Mouse (Mus musculus) liver, embryonic 13.5 days (tissue): ENCODE measurements around the gene Gm11541. TPM values are rescaled to one million over a fixed set of nuclear protein-coding genes. Genes with fewer than 3 reads are reported as not detected.
"Not testable (repeated sequence)": the region's sequence is repeated elsewhere in the genome, so short reads cannot be mapped to it uniquely, and the experiment has no call there.

Source experiments
- ATAC-seq: fragments of 200-750 bp; cut with Nextera tagmentation; 2 replicates; pipeline ENCODE4 v1.8.0; 2017; ENCODE audit warnings: low read depth, mild to moderate bottlenecking, moderate number of reproducible peaks, moderate library complexity
- DNase-seq: peaks from one replicate; pipeline ENCODE4 v3.0.0; 2022
- H3K27ac ChIP-seq: fragments of 300-500 bp; sonication (generic); 2 replicates; pipeline ENCODE4 v1.5.1; 2015; ENCODE audit warnings: moderate library complexity, mild to moderate bottlenecking, inconsistent platforms
- H3K27me3 ChIP-seq: fragments of 300-500 bp; sonication (generic); 2 replicates; pipeline ENCODE4 v1.6.1; 2015; ENCODE audit warnings: mild to moderate bottlenecking, inconsistent platforms
- H3K36me3 ChIP-seq: fragments of 300-500 bp; sonication (generic); 2 replicates; pipeline ENCODE4 v1.6.1; 2015; ENCODE audit warnings: mild to moderate bottlenecking, inconsistent platforms
- H3K4me1 ChIP-seq: fragments of 300-500 bp; sonication (generic); replicated peaks from 2 replicates; pipeline ENCODE4 v1.6.1; 2015; ENCODE audit warnings: inconsistent platforms
- H3K4me2 ChIP-seq: fragments of 300-500 bp; sonication (generic); 2 replicates; pipeline ENCODE4 v1.6.1; 2015; ENCODE audit warnings: inconsistent platforms, mild to moderate bottlenecking, moderate library complexity
- H3K4me3 ChIP-seq: fragments of 300-500 bp; sonication (generic); replicated peaks from 2 replicates; pipeline ENCODE4 v1.5.1; 2015; ENCODE audit warnings: mild to moderate bottlenecking, inconsistent platforms
- H3K9ac ChIP-seq: fragments of 300-500 bp; sonication (generic); 2 replicates; pipeline ENCODE4 v1.6.1; 2015; ENCODE audit warnings: mild to moderate bottlenecking, inconsistent platforms
- H3K9me3 ChIP-seq: fragments of 300-500 bp; sonication (generic); replicated peaks from 2 replicates; pipeline ENCODE4 v1.6.1; 2016; ENCODE audit warnings: inconsistent platforms
- WGBS: fragments of 180-500 bp; shearing (Covaris S2); methylation state at CpG from one replicate; pipeline ENCODE4 v1.1.7; 2015; ENCODE audit not compliant: insufficient replicate concordance; 5-methylcytosine and 5-hydroxymethylcytosine counted together
- polyA plus RNA-seq: library from polyadenylated mRNA; unstranded; fragments of >200 nt; fragmentation: Nextera tagmentation; extraction: Ambion mirVana; gene quantifications from 2 replicates; pipeline ENCODE4 v1.2.1, GENCODE M21; 2015

The Gm11541 gene
- polyA plus RNA-seq, 1 experiment from 2014 or later = not detected

DNA sequence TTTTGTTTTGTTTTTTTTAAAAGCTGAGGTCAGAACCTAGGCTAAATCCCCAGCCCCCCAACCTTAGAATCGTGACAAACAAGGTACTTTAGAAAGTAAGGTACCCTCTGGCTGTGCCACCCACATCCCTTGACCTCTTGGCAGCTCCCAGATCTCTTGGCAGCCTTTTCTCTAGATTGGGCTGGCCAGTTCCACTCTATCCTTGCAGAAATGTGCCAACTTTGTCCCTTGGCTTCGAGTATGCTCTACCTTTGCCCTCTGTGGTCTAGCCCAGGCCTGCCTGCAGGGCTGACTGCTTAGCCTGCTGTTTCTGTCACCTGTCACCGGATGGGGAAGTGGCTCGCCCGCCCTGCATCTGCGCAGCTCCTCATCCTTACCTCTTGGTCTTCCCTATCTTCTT lies 39.0 kb downstream of the Gm11541 start:
- Histone ChIP-seq H3K36me3 (peaks cover 74% of the 10 kb centered on the region), H3K4me3 (no peak overlapping the region), H3K4me2 (no peak overlapping the region), H3K27me3 (no peaks in the 10 kb centered on the region), H3K9me3 (no peaks in the 10 kb centered on the region), H3K4me1 (peaks cover 7% of the 10 kb centered on the region; the same call in 1 of the 2 replicates), H3K9ac (no peak overlapping the region), H3K27ac (no peak overlapping the region)
- ATAC-seq = no peak
- WGBS = 77% methylated on average over 6 of the region's 6 CpGs
- DNase-seq = no peak

DNA sequence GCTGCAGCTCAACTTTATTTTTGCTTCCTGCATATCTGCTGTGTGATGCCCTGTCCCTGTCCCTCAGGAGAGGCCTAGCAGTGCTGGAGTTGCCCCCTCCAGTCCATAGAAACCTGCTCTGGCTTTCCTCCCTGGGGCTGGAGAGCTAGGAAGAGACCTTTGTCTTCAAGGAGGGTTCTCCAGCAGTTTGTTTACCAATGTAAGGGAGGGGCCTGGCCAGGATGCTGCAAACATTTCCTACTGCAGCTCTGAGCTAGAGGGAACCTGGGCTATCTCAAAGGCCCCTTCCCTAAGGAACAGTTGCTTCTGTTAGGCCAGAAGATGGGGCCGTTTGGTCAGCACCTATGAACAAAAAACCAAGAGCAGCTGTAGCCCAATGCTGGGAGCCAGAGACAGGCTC lies 43.0 kb downstream of the Gm11541 start:
- H3K4me3 ChIP-seq = no peak overlapping the region
- no peak for DNase-seq
- 48% methylated on average over 1 of the region's 1 CpGs for WGBS

DNA sequence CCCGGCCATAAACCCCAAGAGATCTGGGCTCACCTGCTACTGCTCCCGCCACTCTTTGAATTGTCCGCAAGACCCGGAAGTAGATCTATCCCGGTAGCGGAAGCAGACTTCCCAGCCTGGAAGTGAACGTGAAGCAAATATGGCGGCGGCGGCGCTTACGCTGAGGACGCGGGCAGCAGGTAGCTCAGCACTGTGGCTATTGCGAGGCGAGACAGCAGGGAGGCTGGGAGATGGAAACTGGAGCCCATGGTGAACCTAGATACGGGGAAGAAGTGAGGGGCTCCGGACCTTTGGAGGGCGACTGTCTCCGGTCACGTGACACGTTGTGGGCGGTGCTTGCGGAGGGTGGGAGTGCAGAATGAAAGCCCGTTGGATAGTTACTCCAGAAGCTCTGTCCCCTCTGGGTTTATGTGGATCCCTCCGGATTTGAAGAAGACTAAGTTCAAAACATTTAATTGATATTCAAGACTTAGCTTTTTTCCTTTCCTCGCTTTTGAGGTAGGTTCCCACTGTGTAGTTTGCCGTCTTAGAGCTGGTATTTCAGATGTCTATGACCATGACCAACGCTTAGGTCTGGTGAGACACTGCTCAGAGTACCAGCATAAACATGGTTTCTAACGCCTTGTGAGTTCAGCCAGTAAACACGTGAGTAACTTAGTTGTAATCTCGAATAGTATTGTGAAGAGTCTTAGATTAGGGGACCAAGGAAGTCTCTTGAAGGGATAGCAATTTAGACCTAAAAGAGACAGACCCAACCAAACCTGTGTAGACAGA lies 50.4 kb downstream of the Gm11541 start, which contains the start of the genes Mrpl27 and Eme1:
TSS of gene Mrpl27 (plus strand) at position 105 of the 774 bp plus-strand sequence.
TSS of gene Eme1 (minus strand) at position 302 of the 774 bp plus-strand sequence.
- no peaks in the 10 kb centered on the region for H3K27me3 ChIP-seq
- peaks cover 51% of the 10 kb centered on the region for H3K36me3 ChIP-seq
- H3K9ac ChIP-seq = peak within 1 kb of the TSS; percentile 83
- peak within 1 kb of the TSS; percentile 72 for H3K4me2 ChIP-seq
- H3K4me1 ChIP-seq = peaks cover 40% of the 10 kb centered on the region
- DNase-seq = peak; percentile 80
- under 1% methylated on average over 32 of the region's 32 CpGs for WGBS
- H3K4me3 ChIP-seq = peak within 1 kb of the TSS; percentile 76
- H3K27ac ChIP-seq = peak within 1 kb of the TSS; percentile 79
- peak; percentile 88 for ATAC-seq
- no peaks in the 10 kb centered on the region for H3K9me3 ChIP-seq

More for the DNA sequence above, 43.0 kb downstream of the Gm11541 start:
- H3K4me1 ChIP-seq = peaks cover 12% of the 10 kb centered on the region
- H3K9me3 ChIP-seq = no peaks in the 10 kb centered on the region
- H3K27me3 ChIP-seq = no peaks in the 10 kb centered on the region
- no peak overlapping the region for H3K9ac ChIP-seq
- no peak for ATAC-seq
- peaks cover 68% of the 10 kb centered on the region for H3K36me3 ChIP-seq
- no peak overlapping the region for H3K27ac ChIP-seq
- no peak overlapping the region for H3K4me2 ChIP-seq

DNA sequence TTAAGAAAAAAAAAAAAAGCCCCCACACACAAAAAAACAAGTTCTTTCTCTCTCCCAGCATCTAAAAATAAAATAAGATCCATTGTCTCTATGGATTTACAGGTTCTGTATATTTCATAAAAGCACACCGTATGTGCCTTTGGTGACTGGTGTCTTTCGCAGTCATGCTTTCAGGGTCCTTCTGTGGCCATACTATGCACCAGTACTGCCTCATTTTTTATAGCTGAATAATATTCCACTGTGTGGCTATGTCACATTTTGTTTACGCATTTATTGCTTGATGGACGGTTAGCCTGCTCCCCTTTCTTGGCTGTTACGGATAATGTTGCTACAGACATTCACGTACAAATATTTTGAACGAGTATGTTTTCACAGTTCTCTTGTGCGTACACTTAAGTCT lies 51.3 kb downstream of the Gm11541 start:
- Histone ChIP-seq H3K36me3 (peaks cover 49% of the 10 kb centered on the region), H3K9me3 (no peaks in the 10 kb centered on the region), H3K4me3 (peak overlapping the region; percentile 76), H3K27me3 (no peaks in the 10 kb centered on the region), H3K4me1 (peaks cover 40% of the 10 kb centered on the region), H3K27ac (peak overlapping the region; percentile 79; the same call in 1 of the 2 replicates), H3K4me2 (peak overlapping the region; percentile 72), H3K9ac (peak overlapping the region; percentile 83)
- DNase-seq (no peak), ATAC-seq (no peak)
- 32% methylated on average over 8 of the region's 8 CpGs for WGBS

DNA sequence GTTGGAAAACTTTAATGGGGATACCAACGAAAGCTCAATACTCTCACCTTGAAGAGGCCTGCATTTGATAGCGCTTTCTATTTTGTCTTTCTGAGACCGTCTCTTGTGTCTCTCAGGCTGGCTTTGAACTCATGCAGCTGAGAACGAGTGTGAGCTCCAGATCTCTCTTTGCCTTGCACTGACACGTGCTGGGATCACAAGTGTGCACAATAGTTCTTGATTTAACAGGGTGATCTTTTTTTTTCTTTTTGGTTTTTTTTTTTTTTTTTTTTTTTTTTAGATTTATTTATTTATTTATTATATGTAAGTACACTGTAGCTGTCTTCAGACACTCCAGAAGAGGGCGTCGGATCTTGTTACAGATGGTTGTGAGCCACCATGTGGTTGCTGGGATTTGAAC lies 53.1 kb downstream of the Gm11541 start:
- not testable (repeated sequence) for H3K9ac ChIP-seq, H3K4me2 ChIP-seq, H3K27me3 ChIP-seq, DNase-seq, H3K9me3 ChIP-seq, H3K27ac ChIP-seq, ATAC-seq, H3K4me3 ChIP-seq
- H3K4me1 ChIP-seq = peaks cover 34% of the 10 kb centered on the region
- WGBS = 90% methylated on average over 7 of the region's 7 CpGs
- peaks cover 56% of the 10 kb centered on the region for H3K36me3 ChIP-seq

DNA sequence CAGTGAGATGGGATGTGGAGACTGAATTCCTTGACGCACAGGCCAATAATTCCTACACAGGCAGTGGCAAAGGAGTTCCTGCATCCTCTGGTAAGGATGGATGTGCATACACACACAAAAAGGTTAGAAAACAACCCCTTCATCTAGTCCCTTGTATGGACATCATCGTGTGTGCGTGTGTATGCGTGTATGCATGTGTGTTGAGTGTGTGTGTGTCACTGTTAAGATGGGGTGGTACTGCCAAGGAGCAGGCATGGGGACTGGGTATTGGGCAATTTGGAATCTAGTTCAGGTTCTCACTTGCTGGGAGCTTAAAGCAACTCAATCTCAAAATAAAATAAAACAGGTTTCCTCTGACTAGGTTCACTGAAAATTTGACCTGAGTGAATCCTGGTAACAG lies 57.8 kb downstream of the Gm11541 start:
- Histone ChIP-seq H3K27ac (no peak overlapping the region), H3K27me3 (no peaks in the 10 kb centered on the region), H3K4me2 (no peak overlapping the region), H3K4me1 (no peaks in the 10 kb centered on the region), H3K36me3 (peaks cover 95% of the 10 kb centered on the region), H3K9me3 (no peaks in the 10 kb centered on the region), H3K9ac (no peak overlapping the region), H3K4me3 (no peak overlapping the region)
- ATAC-seq (no peak), DNase-seq (no peak)
- WGBS = 87% methylated on average over 4 of the region's 4 CpGs

Other genes with a start within 250 kb of the Gm11541 start
- 1.4 and 1.8 TPM in 2 replicates for gene Cacna1g, start 230.3 kb downstream of the Gm11541 start, polyA plus RNA-seq
- gene Spata20, start 218.3 kb downstream of the Gm11541 start, polyA plus RNA-seq = not detected in 2 replicates
- 0.05 and 0.08 TPM in 2 replicates for gene Epn3, start 204.5 kb downstream of the Gm11541 start, polyA plus RNA-seq
- gene Mycbpap, start 182.8 kb downstream of the Gm11541 start, polyA plus RNA-seq = 0.05 and 0.19 TPM in 2 replicates
- 1.6 and 2.5 TPM in 2 replicates for gene Rsad1, start 155.2 kb downstream of the Gm11541 start, polyA plus RNA-seq
- gene Chad, start 139.5 kb downstream of the Gm11541 start, polyA plus RNA-seq = 0.13 TPM in 1 of 2 replicates, not detected in the other
- 1.1 and 1.3 TPM in 2 replicates for gene Acsf2, start 102.6 kb downstream of the Gm11541 start, polyA plus RNA-seq
- 133 and 148 TPM in 2 replicates for gene Lrrc59, start 74.7 kb downstream of the Gm11541 start, polyA plus RNA-seq
- 90.2 and 91.3 TPM in 2 replicates for gene Mrpl27, start 50.7 kb downstream of the Gm11541 start, polyA plus RNA-seq
- gene Eme1, start 50.5 kb downstream of the Gm11541 start, polyA plus RNA-seq = 18.4 and 19.5 TPM in 2 replicates
- 2.4 and 2.9 TPM in 2 replicates for gene Xylt2, start 27.0 kb downstream of the Gm11541 start, polyA plus RNA-seq
- gene Cdc34b, start 37.3 kb upstream of the Gm11541 start, polyA plus RNA-seq = 0.08 TPM in 1 of 2 replicates, not detected in the other
- not detected in 2 replicates for gene Tmem92, start 78.2 kb upstream of the Gm11541 start, polyA plus RNA-seq
- 83.0 and 85.6 TPM in 2 replicates for gene Col1a1, start 231.7 kb upstream of the Gm11541 start, polyA plus RNA-seq